Mouse (Mus musculus) embryonic facial prominence, embryonic 10.5 days (tissue): ENCODE measurements around the gene Unc93b1. TPM values are rescaled to one million over a fixed set of nuclear protein-coding genes. Genes with fewer than 3 reads are reported as not detected.

Experiments
- DNase-seq: peaks from one replicate; pipeline ENCODE4 v3.0.0-alpha.2; 2017; ENCODE audit warnings: low spot score
- H3K27ac ChIP-seq: fragments of 300-500 bp; sonication (generic); replicated peaks from 2 replicates; pipeline ENCODE4 v1.5.1; 2016; ENCODE audit warnings: mild to moderate bottlenecking
- H3K27me3 ChIP-seq: fragments of 300-500 bp; sonication (generic); replicated peaks from 2 replicates; pipeline ENCODE4 v1.6.1; 2016; ENCODE audit warnings: low read depth, mild to moderate bottlenecking; ENCODE audit not compliant: poor library complexity, severe bottlenecking
- H3K36me3 ChIP-seq: fragments of 300-500 bp; sonication (generic); replicated peaks from 2 replicates; pipeline ENCODE4 v1.6.1; 2016; ENCODE audit warnings: mild to moderate bottlenecking, moderate library complexity
- H3K4me1 ChIP-seq: fragments of 300-500 bp; sonication (generic); 2 replicates; pipeline ENCODE4 v1.6.1; 2016
- H3K4me3 ChIP-seq: fragments of 300-500 bp; sonication (generic); 2 replicates; pipeline ENCODE4 v1.5.1; 2016; ENCODE audit warnings: mild to moderate bottlenecking, moderate library complexity
- H3K9me3 ChIP-seq: fragments of 300-500 bp; sonication (generic); 2 replicates; pipeline ENCODE4 v1.6.1; 2016; ENCODE audit warnings: mild to moderate bottlenecking
- WGBS: fragments of 180-500 bp; shearing (Covaris S2); methylation state at CpG from one replicate; pipeline ENCODE4 v1.1.7; 2016; 5-methylcytosine and 5-hydroxymethylcytosine counted together
- polyA plus RNA-seq: library from polyadenylated mRNA; unstranded; fragments of >200 nt; fragmentation: Nextera tagmentation; extraction: Ambion mirVana; gene quantifications from 2 replicates; pipeline ENCODE4 v1.2.1, GENCODE M21; 2016

Gene Unc93b1
- polyA plus RNA-seq, 1 experiment from 2014 or later = 8.4 TPM

GRCm38 (mm10) chr19:3904363-3904675 is 30.7 kb upstream of the Unc93b1 start:
- H3K4me3 ChIP-seq = peak overlapping the region; percentile 4; the same call in 1 of the 2 replicates
- no peak for DNase-seq
- H3K27me3 ChIP-seq = no peaks in the 10 kb centered on the region
- H3K9me3 ChIP-seq = no peaks in the 10 kb centered on the region
- H3K4me1 ChIP-seq = peaks cover 56% of the 10 kb centered on the region
- H3K27ac ChIP-seq = no peak overlapping the region; the same call in 1 of the 2 replicates
- WGBS = 65% methylated on average over 10 of the region's 10 CpGs
- H3K36me3 ChIP-seq = peaks cover 56% of the 10 kb centered on the region

GRCm38 (mm10) chr19:3905261-3905969 is 29.6 kb upstream of the Unc93b1 start:
- peaks cover 59% of the 10 kb centered on the region for H3K36me3 ChIP-seq
- peak overlapping the region; percentile 82 for H3K27ac ChIP-seq
- DNase-seq = no peak
- no peaks in the 10 kb centered on the region for H3K27me3 ChIP-seq
- H3K4me1 ChIP-seq = peaks cover 60% of the 10 kb centered on the region
- H3K4me3 ChIP-seq = peak overlapping the region; percentile 66
- WGBS = 20% methylated on average over 6 of the region's 6 CpGs
- no peaks in the 10 kb centered on the region for H3K9me3 ChIP-seq

GRCm38 (mm10) chr19:3906326-3906725 is 28.7 kb upstream of the Unc93b1 start:
- no peak for DNase-seq
- Histone ChIP-seq H3K4me3 (peak overlapping the region; percentile 66), H3K9me3 (no peaks in the 10 kb centered on the region), H3K36me3 (peaks cover 64% of the 10 kb centered on the region), H3K27me3 (no peaks in the 10 kb centered on the region), H3K4me1 (peaks cover 61% of the 10 kb centered on the region), H3K27ac (peak overlapping the region; percentile 82)
- 38% methylated on average over 10 of the region's 10 CpGs for WGBS

GRCm38 (mm10) chr19:3906795-3907786 is 27.9 kb upstream of the Unc93b1 start, which contains the start of gene Tcirg1:
Tcirg1 (minus strand) TSS chr19:3907133.
- DNase-seq = peak; percentile 80
- no peaks in the 10 kb centered on the region for H3K27me3 ChIP-seq
- H3K36me3 ChIP-seq = peaks cover 60% of the 10 kb centered on the region
- peak within 1 kb of the TSS; percentile 82 for H3K27ac ChIP-seq
- H3K4me1 ChIP-seq = peaks cover 69% of the 10 kb centered on the region
- peak within 1 kb of the TSS; percentile 66 for H3K4me3 ChIP-seq
- WGBS = 5% methylated on average over 36 of the region's 36 CpGs
- H3K9me3 ChIP-seq = no peaks in the 10 kb centered on the region

GRCm38 (mm10) chr19:3907876-3908660 is 26.9 kb upstream of the Unc93b1 start:
- Histone ChIP-seq H3K27ac (no peak overlapping the region), H3K9me3 (no peaks in the 10 kb centered on the region), H3K4me3 (peak overlapping the region; percentile 66; the same call in 1 of the 2 replicates), H3K36me3 (peaks cover 50% of the 10 kb centered on the region), H3K27me3 (no peaks in the 10 kb centered on the region), H3K4me1 (peaks cover 63% of the 10 kb centered on the region)
- 85% methylated on average over 8 of the region's 8 CpGs for WGBS
- no peak for DNase-seq

GRCm38 (mm10) chr19:3910206-3910605 is 24.8 kb upstream of the Unc93b1 start:
- H3K4me3 ChIP-seq = no peak overlapping the region
- no peak overlapping the region for H3K27ac ChIP-seq
- 76% methylated on average over 5 of the region's 5 CpGs for WGBS
- no peaks in the 10 kb centered on the region for H3K9me3 ChIP-seq
- DNase-seq = no peak
- H3K36me3 ChIP-seq = peaks cover 41% of the 10 kb centered on the region
- peaks cover 54% of the 10 kb centered on the region for H3K4me1 ChIP-seq
- no peaks in the 10 kb centered on the region for H3K27me3 ChIP-seq

- peak; percentile 94 for DNase-seq
- peak within 1 kb of the TSS; percentile 93 for H3K27ac ChIP-seq
- peaks cover 41% of the 10 kb centered on the region for H3K36me3 ChIP-seq
- under 1% methylated on average over 43 of the region's 43 CpGs for WGBS
- peak within 1 kb of the TSS; percentile 77 for H3K4me3 ChIP-seq
- no peaks in the 10 kb centered on the region for H3K9me3 ChIP-seq
- H3K27me3 ChIP-seq = no peaks in the 10 kb centered on the region
- peaks cover 30% of the 10 kb centered on the region for H3K4me1 ChIP-seq
Measured at GRCm38 (mm10) chr19:3912337-3913204, 22.4 kb upstream of the Unc93b1 start, which contains the start of gene Ndufs8. Ndufs8 (minus strand) TSS chr19:3912774.

- no peaks in the 10 kb centered on the region for H3K27me3 ChIP-seq
- 88% methylated on average over 8 of the region's 8 CpGs for WGBS
- peaks cover 28% of the 10 kb centered on the region for H3K4me1 ChIP-seq
- no peak for DNase-seq
- H3K4me3 ChIP-seq = peak overlapping the region; percentile 77
- H3K9me3 ChIP-seq = no peaks in the 10 kb centered on the region
- peak overlapping the region; percentile 93 for H3K27ac ChIP-seq
- peaks cover 30% of the 10 kb centered on the region for H3K36me3 ChIP-seq
Measured at GRCm38 (mm10) chr19:3913692-3914091, 21.3 kb upstream of the Unc93b1 start.

- H3K9me3 ChIP-seq = no peaks in the 10 kb centered on the region
- no peaks in the 10 kb centered on the region for H3K27me3 ChIP-seq
- peaks cover 33% of the 10 kb centered on the region for H3K4me1 ChIP-seq
- peak overlapping the region; percentile 3; the same call in 1 of the 2 replicates for H3K4me3 ChIP-seq
- H3K27ac ChIP-seq = no peak overlapping the region
- peaks cover 21% of the 10 kb centered on the region for H3K36me3 ChIP-seq
- DNase-seq = no peak
- 86% methylated on average over 5 of the region's 5 CpGs for WGBS
Measured at GRCm38 (mm10) chr19:3914535-3914934, 20.5 kb upstream of the Unc93b1 start.

GRCm38 (mm10) chr19:3916727-3917126 is 18.3 kb upstream of the Unc93b1 start:
- no peaks in the 10 kb centered on the region for H3K27me3 ChIP-seq
- no peak overlapping the region for H3K27ac ChIP-seq
- DNase-seq = no peak
- H3K9me3 ChIP-seq = no peaks in the 10 kb centered on the region
- H3K4me1 ChIP-seq = peaks cover 34% of the 10 kb centered on the region
- no peak overlapping the region for H3K4me3 ChIP-seq
- WGBS = 82% methylated on average over 11 of the region's 11 CpGs
- no peaks in the 10 kb centered on the region for H3K36me3 ChIP-seq

- H3K4me3 ChIP-seq = no peak overlapping the region
- H3K27me3 ChIP-seq = no peaks in the 10 kb centered on the region
- DNase-seq = no peak
- no peaks in the 10 kb centered on the region for H3K9me3 ChIP-seq
- H3K27ac ChIP-seq = no peak overlapping the region
- no peaks in the 10 kb centered on the region for H3K36me3 ChIP-seq
- H3K4me1 ChIP-seq = peaks cover 31% of the 10 kb centered on the region
Measured at GRCm38 (mm10) chr19:3919928-3920327, 15.1 kb upstream of the Unc93b1 start.
